Comparison of ENCODE assay signal across 8 mouse cellular contexts in genomic region chr7:79577931-79578850, GRCm38 (mm10). TPM values are rescaled to one million over a fixed set of nuclear protein-coding genes. Genes with fewer than 3 reads are reported as not detected.
DNase-seq lines count a peak whose midpoint lies in the region; ATAC-seq and TF ChIP-seq lines count a peak whose summit lies in the region.
"Had no signal": no experiment of that assay in that cellular context is flagged by ENCODE, and none has a peak within 500 bp of the region (broad histone marks: within the 10 kb centered on the region; RNA-seq: fewer than 3 reads in every experiment).

No protein-coding gene starts in this region.

- H3K27ac ChIP-seq in neural tube, embryonic 11.5 days (ENCODE audit: low read depth, low read length): peak overlapping the region; percentile 87
- peak overlapping the region; percentile 97 for H3K27ac ChIP-seq in forebrain, embryonic 16.5 days (ENCODE audit: low read length)
- H3K27ac ChIP-seq in liver, embryonic 12.5 days: no peak overlapping the region
- H3K27ac ChIP-seq in stomach, postnatal 0 days (replicated peaks): no peak overlapping the region; the same call in 1 of the 2 replicates

- DNase-seq in neural tube, embryonic 11.5 days (ENCODE audit: low spot score): peak; percentile 51
- no peak for DNase-seq in neural tube, embryonic 10.5 days (ENCODE audit: extremely low spot score, low spot score)
- no peak for DNase-seq in stomach, postnatal 0 days (ENCODE audit: low spot score)
- DNase-seq in right cerebral cortex, postnatal 25 days: no peak
- DNase-seq in frontal cortex, adult 2 months (ENCODE audit: extremely low spot score in 1 of 2, low spot score in 1 of 2): no peak
- DNase-seq: adrenal gland, postnatal 10 days had no signal

- peaks cover 4% of the 10 kb centered on the region; the same call in 1 of the 2 replicates for H3K27me3 ChIP-seq in neural tube, embryonic 11.5 days (ENCODE audit: control insufficient read depth, insufficient read depth, low read length)
- no peaks in the 10 kb centered on the region for H3K27me3 ChIP-seq in forebrain, embryonic 16.5 days (replicated peaks; ENCODE audit: control insufficient read depth, insufficient read depth, low read length)
- H3K27me3 ChIP-seq in liver, embryonic 12.5 days (replicated peaks): peaks cover 98% of the 10 kb centered on the region
- H3K27me3 ChIP-seq in stomach, postnatal 0 days (ENCODE audit: control insufficient read depth, insufficient read depth, low read length): no peaks in the 10 kb centered on the region

- peaks cover 18% of the 10 kb centered on the region for H3K4me1 ChIP-seq in neural tube, embryonic 11.5 days (ENCODE audit: control insufficient read depth, insufficient read depth, low read length)
- peaks cover 49% of the 10 kb centered on the region for H3K4me1 ChIP-seq in forebrain, embryonic 16.5 days (replicated peaks; ENCODE audit: control insufficient read depth, insufficient read depth, low read length)
- H3K4me1 ChIP-seq in liver, embryonic 12.5 days: peaks cover 11% of the 10 kb centered on the region
- peaks cover 4% of the 10 kb centered on the region; the same call in 1 of the 2 replicates for H3K4me1 ChIP-seq in stomach, postnatal 0 days (replicated peaks; ENCODE audit: control insufficient read depth, insufficient read depth)

- H3K9me3 ChIP-seq in neural tube, embryonic 11.5 days (ENCODE audit: control insufficient read depth, low read length): no peaks in the 10 kb centered on the region
- no peaks in the 10 kb centered on the region for H3K9me3 ChIP-seq in forebrain, embryonic 16.5 days (ENCODE audit: control insufficient read depth, low read length)
- H3K9me3 ChIP-seq in liver, embryonic 12.5 days (replicated peaks): no peaks in the 10 kb centered on the region
- H3K9me3 ChIP-seq in stomach, postnatal 0 days (ENCODE audit: control insufficient read depth, low read length): no peaks in the 10 kb centered on the region

- peak overlapping the region; percentile 64 for H3K9ac ChIP-seq in neural tube, embryonic 11.5 days (ENCODE audit: low read length)
- peak overlapping the region; percentile 56 for H3K9ac ChIP-seq in forebrain, embryonic 16.5 days (replicated peaks; ENCODE audit: low read depth, low read length)
- H3K9ac ChIP-seq in liver, embryonic 12.5 days: no peak overlapping the region; the same call in 1 of the 2 replicates
- H3K9ac ChIP-seq in stomach, postnatal 0 days (ENCODE audit: low read length): peak overlapping the region; percentile 23; the same call in 1 of the 2 replicates

- no peaks in the 10 kb centered on the region for H3K36me3 ChIP-seq in neural tube, embryonic 11.5 days (ENCODE audit: control insufficient read depth, insufficient read depth, low read length)
- no peaks in the 10 kb centered on the region for H3K36me3 ChIP-seq in forebrain, embryonic 16.5 days (ENCODE audit: control insufficient read depth, insufficient read depth)
- H3K36me3 ChIP-seq in liver, embryonic 12.5 days: no peaks in the 10 kb centered on the region
- H3K36me3 ChIP-seq in stomach, postnatal 0 days (ENCODE audit: control insufficient read depth, insufficient read depth, low read length): no peaks in the 10 kb centered on the region

- no peak for TF ChIP-seq CTCF in stomach, postnatal 0 days (IDR thresholded peaks at IDR 0.05; ENCODE audit: low read depth)

- no peak overlapping the region; the same call in 1 of the 2 replicates for H3K4me3 ChIP-seq in neural tube, embryonic 11.5 days (ENCODE audit: low read depth, low read length)
- H3K4me3 ChIP-seq in forebrain, embryonic 16.5 days (replicated peaks; ENCODE audit: low read length): peak overlapping the region; percentile 33
- peak overlapping the region; percentile 22; the same call in 1 of the 2 replicates for H3K4me3 ChIP-seq in liver, embryonic 12.5 days
- no peak overlapping the region for H3K4me3 ChIP-seq in stomach, postnatal 0 days (ENCODE audit: low read depth, low read length)

- TF ChIP-seq EP300 in stomach, postnatal 0 days (optimal IDR thresholded peaks at IDR 0.05): no peak

- under 1% methylated on average over 22 of the region's 25 CpGs for WGBS in neural tube, embryonic 11.5 days
- WGBS in forebrain, embryonic 16.5 days: 1% methylated on average over 24 of the region's 25 CpGs
- WGBS in liver, embryonic 12.5 days (ENCODE audit: insufficient replicate concordance): 14% methylated on average over 24 of the region's 25 CpGs
- 12% methylated on average over 25 of the region's 25 CpGs for WGBS in stomach, postnatal 0 days

- ATAC-seq in neural tube, embryonic 11.5 days (ENCODE audit: insufficient read depth, low FRiP score, low TSS enrichment): peak; percentile 44
- peak; percentile 36 for ATAC-seq in forebrain, embryonic 16.5 days
- ATAC-seq in liver, embryonic 12.5 days: no peak
- peak; percentile 53; the same call in 1 of the 2 replicates for ATAC-seq in stomach, postnatal 0 days (ENCODE audit: low FRiP score, low TSS enrichment)

- peak overlapping the region; percentile 44 for H3K4me2 ChIP-seq in neural tube, embryonic 11.5 days (ENCODE audit: low read depth)
- H3K4me2 ChIP-seq in forebrain, embryonic 16.5 days (ENCODE audit: low read length): peak overlapping the region; percentile 56
- H3K4me2 ChIP-seq in liver, embryonic 12.5 days: peak overlapping the region; percentile 51
- peak overlapping the region; percentile 48 for H3K4me2 ChIP-seq in stomach, postnatal 0 days (replicated peaks; ENCODE audit: low read depth)

RNA-seq across cellular contexts. Expression of gene Rhcg, which starts 39.3 kb away (rescaled TPM):
- 0.97 and 1.8 TPM in 2 replicates for polyA plus RNA-seq in neural tube, embryonic 11.5 days (2014; fragmentation: Nextera tagmentation; extraction: Ambion mirVana)
- 2.5 and 5.1 TPM in 2 replicates for polyA plus RNA-seq in forebrain, embryonic 16.5 days (2015; fragmentation: Nextera tagmentation; extraction: Ambion mirVana)
- not detected in 2 replicates for polyA plus RNA-seq in liver, embryonic 12.5 days (2016; fragmentation: Nextera tagmentation; extraction: Ambion mirVana)
- 0.08 TPM in 1 of 2 replicates, not detected in the other for polyA plus RNA-seq in stomach, postnatal 0 days (2015; fragmentation: Nextera tagmentation; extraction: Ambion mirVana)
- polyA plus RNA-seq in frontal cortex, adult 2 months (2012; rRNA removed): 4.6 and 5.5 TPM in 2 replicates

Comparison
In these comparisons a context has a peak if more than half of its experiments do, and no peak if none do; other contexts are left out.
1. H3K27ac ChIP-seq: peak in neural tube, embryonic 11.5 days (single experiment) and forebrain, embryonic 16.5 days (single experiment); none in liver, embryonic 12.5 days (single experiment) and stomach, postnatal 0 days (single experiment).
2. H3K4me3 ChIP-seq: peak in forebrain, embryonic 16.5 days (single experiment) and liver, embryonic 12.5 days (single experiment); none in neural tube, embryonic 11.5 days (single experiment) and stomach, postnatal 0 days (single experiment).
3. Peak in every context shown above with its lines, with median percentiles within 50 percentile points of each other: H3K4me2 ChIP-seq.